Mouse (Mus musculus): ENCODE data around the gene BC049715. TPM values are rescaled to one million over a fixed set of nuclear protein-coding genes. Genes with fewer than 3 reads are reported as not detected.

Gene BC049715
- total and polyA plus RNA-seq, 2 experiments from 2014 or later = 1.2 to 4.2 TPM

DNA sequence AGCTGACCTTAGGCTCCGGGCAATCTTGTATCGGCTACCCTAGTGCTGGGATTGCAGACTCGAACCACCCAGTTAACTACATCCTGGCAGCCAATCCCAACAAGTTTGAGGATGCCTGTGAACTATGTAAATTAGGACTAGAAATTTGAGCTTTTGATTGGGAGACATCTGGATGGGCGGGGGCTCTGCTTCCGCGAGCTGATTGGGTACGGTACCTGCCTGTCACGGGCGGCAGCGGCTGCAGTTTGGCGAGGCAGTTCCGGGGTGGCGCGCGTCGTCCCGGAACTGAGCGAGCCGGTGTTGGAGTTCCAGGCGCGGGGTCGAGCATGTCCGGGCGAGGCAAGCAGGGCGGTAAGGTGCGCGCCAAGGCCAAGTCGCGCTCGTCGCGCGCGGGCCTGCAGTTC, 19.4 kb upstream of the BC049715 start, which contains the start of gene H2afj:
TSS of gene H2afj (plus strand) at position 231 of the 404 bp plus-strand sequence.
- Histone ChIP-seq H3K4me2 (ENCODE audit: low read depth, low read length) (peak within 1 kb of the TSS; percentile 95), H3K36me3 (ENCODE audit: insufficient read depth, low read length) (peaks cover 7% of the 10 kb centered on the region; the same call in 1 of the 2 replicates), H3K4me1 (ENCODE audit: insufficient read depth, low read length) (peaks cover 11% of the 10 kb centered on the region), H3K4me3 (ENCODE audit: low read length) (peak within 1 kb of the TSS; percentile 66), H3K27me3 (ENCODE audit: insufficient read depth, low read length) (no peaks in the 10 kb centered on the region), H3K9ac (replicated peaks; ENCODE audit: low read length) (peak within 1 kb of the TSS; percentile 66), H3K27ac (peak within 1 kb of the TSS; percentile 75), H3K9me3 (ENCODE audit: low read length) (no peaks in the 10 kb centered on the region)
- DNase-seq (ENCODE audit: low spot score) (peak; percentile 97), ATAC-seq (peak; percentile 89)
- TF ChIP-seq CTCF (IDR thresholded peaks at IDR 0.05; ENCODE audit: low read depth) = no peak
- under 1% methylated on average over 34 of the region's 34 CpGs for WGBS

DNA sequence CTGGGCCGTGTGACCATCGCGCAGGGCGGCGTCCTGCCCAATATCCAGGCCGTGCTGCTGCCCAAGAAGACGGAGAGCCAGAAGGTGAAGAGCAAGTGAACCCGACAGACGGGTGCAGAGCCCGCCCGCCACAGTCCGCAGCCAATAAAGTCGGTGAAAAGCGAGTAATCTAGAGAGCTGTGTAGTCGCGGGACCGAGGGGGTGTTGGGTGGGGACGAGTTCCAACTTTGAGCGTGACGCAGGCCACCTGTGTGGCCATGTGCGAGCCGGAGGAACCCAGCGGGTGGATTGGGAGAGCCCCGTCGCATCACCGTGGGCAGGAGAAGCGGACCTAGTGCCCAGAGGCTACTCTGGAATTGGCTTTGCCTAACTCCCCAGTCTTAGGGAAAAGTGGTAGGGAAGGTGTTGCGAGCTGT, 18.8 kb upstream of the BC049715 start:
- no peaks in the 10 kb centered on the region for H3K27me3 ChIP-seq (ENCODE audit: insufficient read depth, low read length)
- no peak for TF ChIP-seq CTCF (IDR thresholded peaks at IDR 0.05; ENCODE audit: low read depth)
- no peaks in the 10 kb centered on the region for H3K9me3 ChIP-seq (ENCODE audit: low read length)
- H3K36me3 ChIP-seq (ENCODE audit: insufficient read depth, low read length) = peaks cover 7% of the 10 kb centered on the region; the same call in 1 of the 2 replicates
- H3K4me3 ChIP-seq (ENCODE audit: low read length) = peak overlapping the region; percentile 66
- H3K9ac ChIP-seq (replicated peaks; ENCODE audit: low read length) = peak overlapping the region; percentile 66
- peak; percentile 11; the same call in 1 of the 2 replicates for ATAC-seq
- peaks cover 11% of the 10 kb centered on the region for H3K4me1 ChIP-seq (ENCODE audit: insufficient read depth, low read length)
- H3K4me2 ChIP-seq (ENCODE audit: low read depth, low read length) = peak overlapping the region; percentile 95
- peak; percentile 10 for DNase-seq (ENCODE audit: low spot score)
- peak overlapping the region; percentile 75 for H3K27ac ChIP-seq
- WGBS = under 1% methylated on average over 28 of the region's 28 CpGs

DNA sequence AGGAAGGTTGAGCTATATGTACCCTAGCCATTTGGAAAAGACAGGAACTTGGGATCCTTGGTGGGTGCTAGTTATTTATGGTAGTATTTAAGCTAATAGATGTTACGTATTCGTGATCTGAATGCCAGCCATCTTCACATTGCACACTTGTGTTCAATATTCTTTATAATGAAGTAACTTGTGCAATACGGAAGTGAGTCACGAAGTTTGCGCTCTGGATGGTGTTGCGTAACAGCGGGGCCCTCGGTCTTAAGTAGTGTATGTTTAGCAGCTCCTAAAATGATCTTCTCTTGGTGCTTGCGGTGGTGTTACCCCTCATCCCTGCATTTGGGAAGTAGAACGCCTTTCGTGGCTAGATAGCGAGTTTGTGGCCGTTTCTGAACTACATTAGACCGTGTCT, 18.3 kb upstream of the BC049715 start:
- Histone ChIP-seq H3K9ac (replicated peaks; ENCODE audit: low read length) (peak overlapping the region; percentile 66), H3K9me3 (ENCODE audit: low read length) (no peaks in the 10 kb centered on the region), H3K27me3 (ENCODE audit: insufficient read depth, low read length) (no peaks in the 10 kb centered on the region), H3K36me3 (ENCODE audit: insufficient read depth, low read length) (peaks cover 11% of the 10 kb centered on the region), H3K27ac (0 out of 2 replicates have a peak overlapping the region, but pooled peaks have one; percentile 75), H3K4me1 (ENCODE audit: insufficient read depth, low read length) (peaks cover 11% of the 10 kb centered on the region), H3K4me2 (ENCODE audit: low read depth, low read length) (peak overlapping the region; percentile 95), H3K4me3 (ENCODE audit: low read length) (peak overlapping the region; percentile 66)
- DNase-seq (ENCODE audit: low spot score) = no peak
- ATAC-seq = no peak
- WGBS = 44% methylated on average over 14 of the region's 14 CpGs
- no peak for TF ChIP-seq CTCF (IDR thresholded peaks at IDR 0.05; ENCODE audit: low read depth)

DNA sequence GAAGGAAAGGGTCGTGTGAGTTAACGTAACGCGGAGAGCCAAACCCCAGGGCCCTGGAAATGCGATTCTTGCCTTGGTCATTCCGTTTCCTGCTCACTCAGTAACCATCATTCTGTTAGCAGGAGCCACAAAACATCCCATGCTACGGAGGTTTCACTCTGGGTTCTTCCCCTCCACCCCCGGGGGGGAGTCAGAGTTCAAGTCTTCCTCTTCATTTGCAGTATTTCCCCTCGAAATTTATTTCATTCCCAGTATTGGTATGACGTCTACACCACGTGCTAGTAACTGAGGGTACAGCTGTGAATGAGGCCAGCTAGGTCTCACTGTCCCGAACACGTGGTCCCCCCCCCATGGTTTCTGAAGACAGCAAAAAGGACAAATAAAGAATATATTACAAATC, 17.8 kb upstream of the BC049715 start:
- peak overlapping the region; percentile 95 for H3K4me2 ChIP-seq (ENCODE audit: low read depth, low read length)
- no peak overlapping the region for H3K4me3 ChIP-seq (ENCODE audit: low read length)
- H3K9me3 ChIP-seq (ENCODE audit: low read length) = no peaks in the 10 kb centered on the region
- DNase-seq (ENCODE audit: low spot score) (no peak), ATAC-seq (no peak)
- no peak for TF ChIP-seq CTCF (IDR thresholded peaks at IDR 0.05; ENCODE audit: low read depth)
- H3K27me3 ChIP-seq (ENCODE audit: insufficient read depth, low read length) = no peaks in the 10 kb centered on the region
- H3K4me1 ChIP-seq (ENCODE audit: insufficient read depth, low read length) = peaks cover 11% of the 10 kb centered on the region
- H3K27ac ChIP-seq = no peak overlapping the region
- H3K9ac ChIP-seq (replicated peaks; ENCODE audit: low read length) = no peak overlapping the region
- H3K36me3 ChIP-seq (ENCODE audit: insufficient read depth, low read length) = peaks cover 17% of the 10 kb centered on the region
- 79% methylated on average over 13 of the region's 13 CpGs for WGBS

DNA sequence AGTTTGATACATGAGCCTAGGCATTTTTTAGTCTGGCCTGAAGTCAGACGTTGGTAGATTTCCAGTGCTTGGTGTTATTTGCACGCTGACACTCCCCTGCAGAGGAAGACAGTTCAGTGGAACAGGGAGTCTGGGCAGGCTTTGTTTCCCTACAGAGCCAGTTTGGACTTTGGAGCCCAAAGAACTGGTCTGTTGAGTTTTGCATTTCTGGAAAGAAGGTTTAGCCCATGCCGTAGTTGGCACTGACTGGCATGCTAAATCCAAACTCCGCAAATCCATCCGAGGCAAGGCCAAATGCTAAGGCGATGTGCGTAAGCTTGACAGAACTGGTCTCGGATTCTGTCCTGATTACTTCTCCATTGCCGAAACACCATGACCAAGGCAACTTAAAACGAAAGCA, 16.2 kb upstream of the BC049715 start:
- Histone ChIP-seq H3K9me3 (ENCODE audit: low read length) (no peaks in the 10 kb centered on the region), H3K4me2 (ENCODE audit: low read depth, low read length) (no peak overlapping the region), H3K27me3 (ENCODE audit: insufficient read depth, low read length) (no peaks in the 10 kb centered on the region), H3K4me1 (ENCODE audit: insufficient read depth, low read length) (peaks cover 11% of the 10 kb centered on the region), H3K4me3 (ENCODE audit: low read length) (no peak overlapping the region), H3K9ac (replicated peaks; ENCODE audit: low read length) (no peak overlapping the region), H3K36me3 (ENCODE audit: insufficient read depth, low read length) (peaks cover 29% of the 10 kb centered on the region), H3K27ac (no peak overlapping the region)
- no peak for TF ChIP-seq CTCF (IDR thresholded peaks at IDR 0.05; ENCODE audit: low read depth)
- no peak for DNase-seq (ENCODE audit: low spot score)
- WGBS = 90% methylated on average over 10 of the region's 10 CpGs
- ATAC-seq = no peak

DNA sequence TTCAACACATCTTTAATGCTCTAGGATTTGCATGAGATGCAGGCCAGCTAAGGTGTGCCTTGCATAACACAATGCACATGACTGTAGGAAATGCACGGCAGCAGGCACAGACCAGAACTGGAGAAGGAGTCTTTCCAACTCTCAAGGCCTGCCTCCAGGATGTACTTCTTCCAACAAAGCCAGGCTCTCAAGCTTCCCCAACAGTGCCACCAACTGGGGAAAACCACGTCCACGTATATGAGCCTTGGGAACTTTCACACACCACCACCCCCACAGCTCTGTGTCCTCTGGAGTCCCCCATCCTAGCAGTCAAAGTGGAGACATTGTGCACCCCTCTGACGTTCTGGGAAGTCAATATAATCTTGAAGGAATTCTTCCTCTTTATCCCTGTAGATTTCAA, 14.3 kb upstream of the BC049715 start:
- WGBS = 38% methylated on average over 4 of the region's 4 CpGs
- no peak overlapping the region for H3K4me2 ChIP-seq (ENCODE audit: low read depth, low read length)
- H3K9me3 ChIP-seq (ENCODE audit: low read length) = no peaks in the 10 kb centered on the region
- H3K27ac ChIP-seq = no peak overlapping the region
- no peak overlapping the region for H3K9ac ChIP-seq (replicated peaks; ENCODE audit: low read length)
- H3K4me3 ChIP-seq (ENCODE audit: low read length) = no peak overlapping the region
- TF ChIP-seq CTCF (IDR thresholded peaks at IDR 0.05; ENCODE audit: low read depth) = no peak
- no peak for DNase-seq (ENCODE audit: low spot score)
- H3K4me1 ChIP-seq (ENCODE audit: insufficient read depth, low read length) = peaks cover 11% of the 10 kb centered on the region
- ATAC-seq = no peak
- H3K27me3 ChIP-seq (ENCODE audit: insufficient read depth, low read length) = no peaks in the 10 kb centered on the region
- H3K36me3 ChIP-seq (ENCODE audit: insufficient read depth, low read length) = peaks cover 45% of the 10 kb centered on the region

DNA sequence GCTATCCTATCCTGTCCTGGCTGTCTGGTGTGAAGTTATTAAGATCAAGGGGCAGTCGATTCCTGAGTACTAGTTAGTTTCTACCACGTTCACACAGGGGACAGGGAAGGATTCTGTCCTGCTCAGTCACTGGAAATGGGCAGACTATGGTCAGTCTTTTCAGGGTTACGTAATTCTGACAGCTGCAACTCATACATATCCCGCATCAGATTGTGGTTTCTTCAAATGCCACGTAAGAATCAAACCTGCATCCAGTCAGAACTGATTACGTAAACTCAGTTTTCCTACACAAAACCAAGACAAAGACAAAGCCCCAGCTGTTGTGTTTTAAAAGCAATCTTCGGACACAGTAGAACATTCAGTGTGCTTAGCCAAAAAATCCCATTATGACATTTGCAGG, 12.0 kb upstream of the BC049715 start:
- DNase-seq (ENCODE audit: low spot score) (no peak), ATAC-seq (no peak)
- Histone ChIP-seq H3K9me3 (ENCODE audit: low read length) (no peaks in the 10 kb centered on the region), H3K36me3 (ENCODE audit: insufficient read depth, low read length) (peaks cover 65% of the 10 kb centered on the region), H3K27ac (no peak overlapping the region), H3K4me2 (ENCODE audit: low read depth, low read length) (no peak overlapping the region), H3K27me3 (ENCODE audit: insufficient read depth, low read length) (no peaks in the 10 kb centered on the region), H3K9ac (replicated peaks; ENCODE audit: low read length) (no peak overlapping the region), H3K4me3 (ENCODE audit: low read length) (no peak overlapping the region), H3K4me1 (ENCODE audit: insufficient read depth, low read length) (no peaks in the 10 kb centered on the region)
- no peak for TF ChIP-seq CTCF (IDR thresholded peaks at IDR 0.05; ENCODE audit: low read depth)
- WGBS = 95% methylated on average over 7 of the region's 7 CpGs
